In genomic region chr6:91243395-91243794, GRCm38 (mm10) we compare ENCODE assay signal across 20 mouse cellular contexts. TPM values are rescaled to one million over a fixed set of nuclear protein-coding genes. Genes with fewer than 3 reads are reported as not detected.
A peak's percentile ranks its signal among the peaks of the same experiment; 100 is the strongest.
DNase-seq lines count a peak whose midpoint lies in the region.
"Had no signal": no experiment of that assay in that cellular context is flagged by ENCODE, and none has a peak within 500 bp of the region (broad histone marks: within the 10 kb centered on the region; RNA-seq: fewer than 3 reads in every experiment).

No protein-coding gene starts in this region.

- DNase-seq in frontal cortex, adult 2 months (ENCODE audit: extremely low spot score in 1 of 2, low spot score in 1 of 2), result peak; percentile 75 to 78
- no peak for DNase-seq in frontal cortex, postnatal 10 days (ENCODE audit: low spot score in 2 of 2)
- peak; percentile 75 for DNase-seq in right cerebral cortex, adult 18-20 months
- DNase-seq in right cerebral cortex, postnatal 14 days, result no peak
- DNase-seq in left cerebral cortex, postnatal 14 days (ENCODE audit: low spot score in 2 of 2), result peak; percentile 51 to 56
- peak; percentile 89 for DNase-seq in telencephalon, adult 2 months (ENCODE audit: low read depth, low spot score)
- DNase-seq in retina, postnatal 1 day, result no peak
- DNase-seq: adrenal gland, adult 8-10 months; cerebellum, adult 8-10 months; cerebellum, postnatal 36 days; gastrocnemius, postnatal 10 days; heart, postnatal 14 days; kidney, adult 8-10 months; kidney, postnatal 4 days; liver; lung, adult 2 months; lung, postnatal 10 days; thymus, postnatal 4 days had no signal

- intact Hi-C loops in left cerebral cortex, postnatal 14 days (cut with DNase I), result no loop called here

RNA-seq across cellular contexts. Expression of gene Fbln2, which starts 31.1 kb away (rescaled TPM):
- polyA plus RNA-seq in frontal cortex, adult 2 months (2012; rRNA removed), result 25.3 and 25.6 TPM in 2 replicates
- total RNA-seq in left cerebral cortex, postnatal 14 days (2021), result 1 to 10 TPM; 9.6 to 9.9 TPM
- total RNA-seq: megakaryocyte-erythroid progenitor cell, adult 5-6 weeks had no signal
- polyA plus RNA-seq: G1E had no signal

Comparison
In these comparisons a context has a peak if more than half of its experiments do, and no peak if none do; other contexts are left out.
1. DNase-seq: peak in frontal cortex, adult 2 months (2 of 2), right cerebral cortex, adult 18-20 months (single experiment), left cerebral cortex, postnatal 14 days (2 of 2) and telencephalon, adult 2 months (single experiment); none in frontal cortex, postnatal 10 days (0 of 2), right cerebral cortex, postnatal 14 days (single experiment) and retina, postnatal 1 day (single experiment).